Mouse (Mus musculus) hindbrain, embryonic 14.5 days (tissue): Measurements from ENCODE around the gene Tnnt3. TPM values are rescaled to one million over a fixed set of nuclear protein-coding genes. Genes with fewer than 3 reads are reported as not detected.

Source experiments
- ATAC-seq: fragments of 200-750 bp; cut with Nextera tagmentation; 2 replicates; pipeline ENCODE4 v1.8.0; 2017; ENCODE audit warnings: moderate number of reproducible peaks, mild to moderate bottlenecking, moderate TSS enrichment, moderate library complexity; ENCODE audit not compliant: low FRiP score
- DNase-seq: peaks from one replicate; pipeline ENCODE4 v3.0.0-alpha.2; 2015; ENCODE audit warnings: low spot score
- H3K27ac ChIP-seq: fragments of 300-500 bp; sonication (generic); 2 replicates; pipeline ENCODE4 v1.5.1; 2014; ENCODE audit warnings: mild to moderate bottlenecking, moderate library complexity
- H3K27me3 ChIP-seq: fragments of 300-500 bp; sonication (generic); 2 replicates; pipeline ENCODE4 v1.6.1; 2014; ENCODE audit warnings: mild to moderate bottlenecking, low read length, mixed read lengths; ENCODE audit not compliant: control insufficient read depth, insufficient read depth
- H3K36me3 ChIP-seq: fragments of 300-500 bp; sonication (generic); replicated peaks from 2 replicates; pipeline ENCODE4 v1.6.1; 2014; ENCODE audit not compliant: control insufficient read depth, insufficient read depth
- H3K4me1 ChIP-seq: fragments of 300-500 bp; sonication (generic); replicated peaks from 2 replicates; pipeline ENCODE4 v1.6.1; 2014; ENCODE audit warnings: antibody characterized with exemption, low read length, mixed read lengths; ENCODE audit not compliant: control insufficient read depth, insufficient read depth
- H3K4me2 ChIP-seq: fragments of 300-500 bp; sonication (generic); replicated peaks from 2 replicates; pipeline ENCODE4 v1.6.1; 2014; ENCODE audit warnings: mild to moderate bottlenecking, moderate library complexity
- H3K4me3 ChIP-seq: fragments of 300-500 bp; sonication (generic); replicated peaks from 2 replicates; pipeline ENCODE4 v1.5.1; 2014; ENCODE audit warnings: mild to moderate bottlenecking, low read length
- H3K9ac ChIP-seq: fragments of 300-500 bp; sonication (generic); 2 replicates; pipeline ENCODE4 v1.6.1; 2014
- H3K9me3 ChIP-seq: fragments of 300-500 bp; sonication (generic); 2 replicates; pipeline ENCODE4 v1.6.1; 2016; ENCODE audit warnings: low read length; ENCODE audit not compliant: control insufficient read depth
- WGBS: fragments of 180-500 bp; shearing (Covaris S2); extraction: QIAGEN DNeasy Blood & Tissue Kit; methylation state at CpG from one replicate; pipeline ENCODE4 v1.1.7; 2014; 5-methylcytosine and 5-hydroxymethylcytosine counted together
- polyA plus RNA-seq: library from polyadenylated mRNA; unstranded; fragments of >200 nt; fragmentation: Nextera tagmentation; extraction: Ambion mirVana; gene quantifications from 2 replicates; pipeline ENCODE4 v1.2.1, GENCODE M21; 2014

The Tnnt3 gene
- polyA plus RNA-seq, 1 experiment from 2014 or later: 1.6 TPM

GRCm38 (mm10) chr7:142529350-142529749 lies 30.7 kb downstream of the Tnnt3 start:
- WGBS: 64% methylated on average over 10 of the region's 10 CpGs
- no peak for ATAC-seq

DNA sequence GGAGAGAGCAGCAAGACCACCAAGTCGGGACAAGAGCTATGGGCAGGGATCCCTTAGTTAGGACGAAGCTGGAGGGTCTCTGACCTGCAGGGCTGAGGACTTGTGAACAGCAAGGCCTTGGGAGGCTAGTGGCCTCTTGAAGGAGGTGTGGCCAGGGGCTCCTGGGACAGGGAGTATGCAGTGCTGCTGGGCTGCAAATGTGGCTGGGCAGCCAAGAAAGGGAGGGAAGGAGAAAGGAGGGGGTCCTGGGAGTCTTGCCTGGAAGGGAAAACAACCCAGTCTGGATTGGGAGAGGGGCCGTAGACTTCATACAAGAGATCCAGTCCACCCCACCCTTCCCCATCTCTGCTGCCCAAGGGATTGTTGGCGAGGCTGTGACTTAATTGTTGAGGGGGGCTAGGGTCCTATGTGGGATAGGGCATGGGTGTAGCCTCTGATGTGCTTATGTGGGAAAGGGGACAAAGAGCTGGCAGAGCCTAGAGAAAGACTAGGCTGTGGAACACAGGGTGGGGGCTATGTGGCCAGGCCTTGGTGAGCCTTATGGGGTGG lies 33.4 kb downstream of the Tnnt3 start:
- no peaks in the 10 kb centered on the region for H3K27me3 ChIP-seq
- H3K4me3 ChIP-seq: no peak overlapping the region
- H3K4me2 ChIP-seq: no peak overlapping the region
- H3K9me3 ChIP-seq: no peaks in the 10 kb centered on the region
- H3K9ac ChIP-seq: no peak overlapping the region
- DNase-seq (no peak), ATAC-seq (peak; percentile 15; the same call in 1 of the 2 replicates)
- no peak overlapping the region for H3K27ac ChIP-seq
- H3K36me3 ChIP-seq: peaks cover 6% of the 10 kb centered on the region; the same call in 1 of the 2 replicates
- peaks cover 16% of the 10 kb centered on the region for H3K4me1 ChIP-seq
- 85% methylated on average over 4 of the region's 4 CpGs for WGBS

More at GRCm38 (mm10) chr7:142529350-142529749, 30.7 kb downstream of the Tnnt3 start:
- H3K4me1 ChIP-seq: peaks cover 13% of the 10 kb centered on the region
- no peak overlapping the region for H3K4me2 ChIP-seq
- H3K9me3 ChIP-seq: no peaks in the 10 kb centered on the region
- H3K36me3 ChIP-seq: no peaks in the 10 kb centered on the region
- no peak for DNase-seq
- no peaks in the 10 kb centered on the region for H3K27me3 ChIP-seq
- H3K4me3 ChIP-seq: no peak overlapping the region
- no peak overlapping the region for H3K9ac ChIP-seq
- H3K27ac ChIP-seq: no peak overlapping the region

DNA sequence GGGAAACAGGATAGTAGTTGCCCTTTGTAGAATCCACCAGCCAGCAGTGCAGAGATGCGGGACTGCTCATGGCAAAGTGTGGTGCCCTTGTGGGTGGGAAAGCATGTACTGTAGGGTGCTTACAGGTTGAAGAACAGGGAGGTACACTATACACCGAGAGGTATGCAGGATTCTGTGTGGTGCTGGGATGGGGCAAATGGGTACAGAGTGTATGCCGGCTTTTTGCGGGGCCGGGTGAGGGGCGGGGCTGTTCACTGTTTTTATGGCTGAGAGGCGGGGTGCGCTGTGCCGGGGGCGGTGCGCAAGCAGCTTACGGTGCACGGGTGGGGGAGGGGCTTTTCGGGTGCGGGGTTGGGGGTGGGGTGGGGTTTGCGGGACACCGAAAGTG lies 34.0 kb downstream of the Tnnt3 start, which contains the start of gene Mrpl23:
Mrpl23 (plus strand) TSS at position 16 of the 388 bp plus-strand sequence.
- H3K4me2 ChIP-seq: peak within 1 kb of the TSS; percentile 72
- WGBS: 8% methylated on average over 14 of the region's 17 CpGs
- no peaks in the 10 kb centered on the region for H3K9me3 ChIP-seq
- H3K4me1 ChIP-seq: peaks cover 16% of the 10 kb centered on the region
- H3K4me3 ChIP-seq: peak within 1 kb of the TSS; percentile 67
- H3K27ac ChIP-seq: peak within 1 kb of the TSS; percentile 75
- DNase-seq (no peak), ATAC-seq (peak; percentile 76)
- peak within 1 kb of the TSS; percentile 76 for H3K9ac ChIP-seq
- no peaks in the 10 kb centered on the region for H3K27me3 ChIP-seq
- H3K36me3 ChIP-seq: peaks cover 10% of the 10 kb centered on the region; the same call in 1 of the 2 replicates

- no peaks in the 10 kb centered on the region for H3K9me3 ChIP-seq
- H3K9ac ChIP-seq: peak overlapping the region; percentile 76
- H3K27me3 ChIP-seq: no peaks in the 10 kb centered on the region
- peaks cover 10% of the 10 kb centered on the region; the same call in 1 of the 2 replicates for H3K36me3 ChIP-seq
- ATAC-seq: peak; percentile 92
- H3K27ac ChIP-seq: peak overlapping the region; percentile 75
- 1% methylated on average over 35 of the region's 44 CpGs for WGBS
- peaks cover 18% of the 10 kb centered on the region for H3K4me1 ChIP-seq
- H3K4me2 ChIP-seq: peak overlapping the region; percentile 72
- H3K4me3 ChIP-seq: peak overlapping the region; percentile 67
- peak; percentile 89 for DNase-seq
These were observed 34.6 kb downstream of the Tnnt3 start for GRCm38 (mm10) chr7:142533059-142533855.

GRCm38 (mm10) chr7:142535116-142535515 lies 36.5 kb downstream of the Tnnt3 start:
- no peak for DNase-seq
- Histone ChIP-seq H3K9ac (no peak overlapping the region), H3K4me3 (no peak overlapping the region), H3K36me3 (peaks cover 16% of the 10 kb centered on the region; the same call in 1 of the 2 replicates), H3K27me3 (no peaks in the 10 kb centered on the region), H3K27ac (no peak overlapping the region), H3K9me3 (no peaks in the 10 kb centered on the region), H3K4me1 (peaks cover 28% of the 10 kb centered on the region), H3K4me2 (no peak overlapping the region)
- ATAC-seq: no peak
- WGBS: 87% methylated on average over 4 of the region's 4 CpGs

DNA sequence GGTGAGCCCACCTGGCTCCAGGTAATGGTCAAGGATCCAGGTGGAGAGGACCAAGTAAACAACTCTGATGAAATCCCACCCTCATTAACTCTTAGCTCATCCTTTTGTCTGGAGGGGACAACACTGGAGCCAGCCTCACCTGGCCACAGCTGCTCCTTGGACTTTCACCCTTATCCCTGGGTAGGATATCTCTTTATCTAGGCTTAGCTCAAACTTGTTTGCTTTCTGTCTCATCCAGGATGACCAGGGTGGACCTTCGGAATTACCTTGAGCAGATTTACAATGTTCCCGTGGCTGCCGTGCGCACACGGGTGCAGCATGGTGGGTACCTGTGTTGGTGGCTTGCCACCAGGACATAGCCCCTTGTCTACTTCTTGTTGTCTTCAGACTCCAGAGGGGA lies 37.2 kb downstream of the Tnnt3 start:
- DNase-seq (no peak), ATAC-seq (no peak)
- over 99% methylated on average over 5 of the region's 5 CpGs for WGBS
- Histone ChIP-seq H3K4me1 (peaks cover 28% of the 10 kb centered on the region), H3K9ac (no peak overlapping the region), H3K27ac (no peak overlapping the region), H3K36me3 (peaks cover 19% of the 10 kb centered on the region), H3K4me2 (no peak overlapping the region), H3K4me3 (no peak overlapping the region), H3K9me3 (no peaks in the 10 kb centered on the region), H3K27me3 (no peaks in the 10 kb centered on the region)

DNA sequence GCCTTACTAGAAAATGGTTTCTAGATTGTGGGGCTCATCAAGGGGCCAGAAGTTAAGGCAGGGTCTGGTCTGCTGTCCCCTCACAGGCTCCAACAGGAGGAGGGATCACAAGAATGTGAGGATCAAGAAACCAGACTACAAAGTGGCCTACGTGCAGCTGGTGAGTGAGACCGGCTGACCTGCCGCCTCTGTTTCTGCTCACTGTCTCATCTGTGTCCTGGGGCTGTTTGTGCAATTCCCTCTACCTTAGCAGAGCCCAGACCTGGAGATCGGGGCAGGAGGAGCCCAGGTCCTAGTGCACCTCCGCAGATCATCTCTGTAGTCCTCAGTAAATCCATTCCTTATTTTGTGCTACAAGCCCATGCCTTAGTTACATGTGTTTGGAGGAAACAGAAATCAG lies 38.5 kb downstream of the Tnnt3 start:
- no peaks in the 10 kb centered on the region for H3K9me3 ChIP-seq
- no peak overlapping the region for H3K27ac ChIP-seq
- H3K27me3 ChIP-seq: no peaks in the 10 kb centered on the region
- H3K36me3 ChIP-seq: peaks cover 29% of the 10 kb centered on the region
- 75% methylated on average over 5 of the region's 5 CpGs for WGBS
- no peak overlapping the region for H3K9ac ChIP-seq
- peaks cover 28% of the 10 kb centered on the region for H3K4me1 ChIP-seq
- DNase-seq (no peak), ATAC-seq (no peak)
- no peak overlapping the region for H3K4me3 ChIP-seq
- no peak overlapping the region for H3K4me2 ChIP-seq

DNA sequence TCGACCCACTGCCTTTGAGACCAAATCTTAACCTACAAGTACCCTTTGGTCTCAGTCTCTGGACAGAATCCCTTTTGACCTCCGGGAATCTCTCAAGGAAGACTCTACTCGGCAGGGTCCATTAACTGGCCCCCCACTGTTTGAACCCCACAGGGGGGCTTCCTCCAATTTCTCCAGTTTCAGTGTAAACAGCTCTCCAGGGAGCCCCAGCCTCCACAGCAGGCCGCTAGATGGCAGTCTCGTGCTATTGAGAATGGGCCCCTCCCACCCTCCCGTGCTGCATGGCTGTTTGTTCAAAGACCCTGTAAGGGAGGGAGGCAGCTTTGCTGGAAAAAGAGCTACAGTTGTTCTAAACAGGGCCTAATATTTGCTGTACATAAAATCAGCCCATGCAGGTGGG lies 39.2 kb downstream of the Tnnt3 start:
- Histone ChIP-seq H3K9me3 (no peaks in the 10 kb centered on the region), H3K4me2 (no peak overlapping the region), H3K4me1 (peaks cover 28% of the 10 kb centered on the region), H3K36me3 (peaks cover 29% of the 10 kb centered on the region), H3K27me3 (no peaks in the 10 kb centered on the region), H3K4me3 (no peak overlapping the region), H3K9ac (peak overlapping the region; percentile 26; the same call in 1 of the 2 replicates), H3K27ac (peak overlapping the region; percentile 45; the same call in 1 of the 2 replicates)
- WGBS: 10% methylated on average over 6 of the region's 6 CpGs
- ATAC-seq (no peak), DNase-seq (peak; percentile 84)

DNA sequence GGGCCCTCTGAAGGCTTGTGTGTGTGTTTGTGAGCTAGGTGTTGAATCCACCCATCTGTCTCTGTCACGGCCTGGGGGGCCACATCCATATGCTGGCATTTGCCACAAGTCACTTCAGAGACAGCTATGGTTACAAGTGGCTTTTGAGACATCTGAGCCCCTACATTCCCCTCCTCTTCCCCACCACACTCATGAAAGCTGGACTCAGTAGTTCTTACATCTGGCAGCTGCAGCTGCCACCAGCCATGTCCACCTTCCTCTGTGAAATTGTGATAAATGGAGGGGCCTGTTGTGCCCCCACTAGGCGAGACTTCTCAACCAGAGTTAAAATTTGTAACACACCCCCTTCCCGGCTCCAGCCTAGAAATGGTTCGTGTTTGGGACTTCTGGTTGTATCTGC lies 39.7 kb downstream of the Tnnt3 start:
- Histone ChIP-seq H3K4me3 (no peak overlapping the region), H3K9me3 (no peaks in the 10 kb centered on the region), H3K4me1 (peaks cover 31% of the 10 kb centered on the region), H3K36me3 (peaks cover 29% of the 10 kb centered on the region), H3K4me2 (no peak overlapping the region), H3K27ac (peak overlapping the region; percentile 45), H3K27me3 (no peaks in the 10 kb centered on the region), H3K9ac (peak overlapping the region; percentile 26; the same call in 1 of the 2 replicates)
- ATAC-seq (no peak), DNase-seq (no peak)
- 39% methylated on average over 4 of the region's 4 CpGs for WGBS
